Mouse (Mus musculus) urinary bladder, postnatal 4 days (tissue): ENCODE data around the gene Mfsd2a.

ENCODE experiments used
- DNase-seq, 2 experiments: peaks; one replicate each; pipeline ENCODE4 v3.0.0; 2021 to 2022; ENCODE audit warnings: low spot score in 2 of 2

Mfsd2a gene

DNA sequence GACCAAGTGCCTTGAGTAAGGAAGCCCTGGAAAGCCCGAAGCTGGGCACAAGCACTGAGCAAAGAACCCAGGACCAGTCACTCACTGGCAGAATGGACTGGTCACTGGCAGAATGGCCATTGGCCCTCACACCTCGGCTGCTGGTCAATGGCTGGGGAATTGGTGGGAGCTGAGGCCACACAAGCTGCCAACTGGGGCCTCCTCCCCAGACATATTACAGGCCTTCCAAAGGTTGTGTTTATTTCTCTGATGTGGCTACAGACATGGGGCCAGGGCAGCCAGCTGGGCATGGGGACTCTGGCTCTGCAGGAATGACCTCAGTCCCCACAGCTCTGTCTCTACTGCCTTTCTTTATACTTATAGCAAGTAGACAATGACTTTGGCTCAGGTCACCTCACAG, 17.9 kb upstream of the Mfsd2a start:
- DNase-seq: no peak

DNA sequence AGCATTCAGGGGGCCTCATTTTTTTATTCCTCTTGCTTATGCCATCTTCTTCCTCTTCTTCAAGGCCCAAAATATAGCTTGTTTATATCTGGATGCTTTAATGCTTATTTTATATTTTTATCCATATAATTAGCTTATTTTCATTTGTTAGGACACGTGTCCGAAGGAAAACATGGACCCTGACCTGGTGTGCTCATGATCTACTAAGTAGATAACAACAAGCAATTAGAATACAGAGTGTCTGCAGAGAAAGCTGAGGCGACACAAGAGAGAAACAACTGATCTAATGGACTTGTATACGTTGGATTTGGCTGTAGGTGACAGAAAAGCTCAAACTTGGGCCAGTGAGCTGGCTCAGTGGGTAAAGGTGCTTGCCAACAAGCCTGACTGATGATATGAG, 15.9 kb upstream of the Mfsd2a start:
- DNase-seq: no peak

DNA sequence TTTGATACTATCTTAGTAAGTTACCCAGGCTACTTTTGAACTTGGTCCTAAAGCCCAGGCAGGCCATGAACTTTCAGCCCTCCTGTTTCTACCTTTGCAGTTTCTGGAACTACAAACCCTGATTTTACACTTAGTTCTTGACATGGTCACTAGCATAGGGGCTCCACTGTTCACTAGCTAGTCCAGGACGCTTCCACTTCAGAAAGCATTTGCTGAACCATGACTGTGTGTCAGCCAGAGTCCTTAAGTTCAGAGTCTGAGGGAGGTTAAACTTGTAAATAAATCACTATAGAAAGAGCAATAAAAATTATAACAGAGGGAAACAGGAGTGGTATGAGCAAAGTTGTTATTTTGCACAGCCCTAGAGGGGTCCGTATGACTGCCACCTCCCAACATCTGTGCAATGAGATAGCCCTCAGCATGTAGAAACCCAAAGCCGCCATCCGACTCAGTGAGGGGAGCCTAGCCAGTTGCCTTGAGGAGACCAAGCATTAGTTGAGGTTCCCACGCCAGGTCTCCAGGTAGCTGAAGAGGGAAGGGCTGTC, 14.1 kb upstream of the Mfsd2a start:
- DNase-seq: no peak

DNA sequence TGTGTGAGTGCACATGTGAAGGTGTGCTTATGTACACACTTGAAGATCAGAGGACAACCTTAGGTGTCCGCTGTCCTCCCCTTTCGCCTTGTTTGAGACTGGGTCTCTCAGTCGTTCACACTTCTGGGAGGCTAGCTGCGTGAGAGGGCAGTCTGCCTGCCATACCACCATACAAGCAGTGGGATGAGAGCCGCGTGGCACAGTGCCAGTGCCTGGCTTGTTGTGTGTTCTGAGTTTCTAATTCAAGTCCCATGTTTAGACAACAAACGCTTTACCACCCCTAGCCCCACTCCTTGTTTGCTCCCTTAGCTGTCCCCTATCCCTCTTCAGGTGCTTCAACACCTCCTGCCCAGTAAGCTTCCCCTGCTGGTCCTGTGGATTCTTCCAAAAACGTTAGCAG, 11.1 kb upstream of the Mfsd2a start:
- DNase-seq: no peak

DNA sequence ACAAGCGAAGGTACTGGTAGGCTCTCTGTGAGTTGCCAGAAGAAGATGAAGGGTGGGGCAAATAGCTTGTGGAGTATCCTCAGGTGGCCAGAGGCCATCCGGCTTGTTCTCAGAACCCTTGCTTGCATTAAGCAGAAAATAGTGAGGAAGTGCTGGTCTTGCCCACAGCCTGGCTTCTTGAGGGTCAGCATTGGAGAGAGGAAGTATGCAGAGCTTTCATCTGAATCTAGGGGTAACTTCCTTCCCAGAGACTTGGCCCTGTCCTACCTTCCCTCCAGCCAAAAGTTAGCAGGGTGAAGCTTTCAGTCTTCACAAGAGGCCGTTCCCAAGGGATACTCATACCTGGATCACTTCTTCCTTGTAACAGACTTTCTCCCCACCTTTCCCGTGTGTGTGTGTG, 10.7 kb upstream of the Mfsd2a start:
- no peak for DNase-seq

DNA sequence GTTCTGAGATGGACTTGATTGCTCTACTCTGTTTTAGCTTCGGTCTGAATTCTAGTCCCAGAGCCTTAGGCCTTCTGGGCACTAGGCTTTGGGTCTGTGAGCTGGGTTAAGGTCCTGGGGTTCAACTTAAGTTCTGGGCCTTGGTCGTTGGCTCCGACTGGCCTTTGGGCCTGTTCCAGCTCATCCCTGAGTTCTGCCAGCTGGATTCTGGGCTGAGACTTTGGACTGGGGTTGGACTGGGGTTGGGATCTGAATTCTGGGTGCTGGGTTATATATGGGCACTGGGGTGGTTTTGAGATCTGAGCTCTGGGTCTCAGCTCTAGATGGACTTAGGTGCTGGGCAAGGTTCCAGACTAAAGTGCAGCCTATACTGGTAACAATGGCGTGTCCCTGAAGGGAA, 10.2 kb upstream of the Mfsd2a start:
- no peak for DNase-seq

DNA sequence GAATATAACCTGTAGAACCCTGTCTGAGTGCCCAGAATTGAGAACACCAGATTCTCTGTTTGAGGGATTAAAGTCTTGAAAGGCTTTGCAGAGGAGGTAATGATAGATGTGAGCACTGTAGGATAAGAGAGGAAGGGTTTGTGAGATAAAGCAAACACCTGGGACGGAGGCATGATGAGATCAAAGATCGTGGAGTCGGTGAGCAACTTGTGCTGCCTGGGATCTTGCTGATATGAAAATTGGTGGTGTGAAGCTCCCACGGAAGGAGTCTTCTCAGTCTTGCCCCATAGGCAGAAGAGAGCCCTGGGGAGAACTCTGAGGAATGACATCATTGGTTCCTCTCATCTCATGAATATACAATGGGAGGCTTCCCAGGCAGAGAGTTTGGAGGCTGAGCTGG, 7.1 kb upstream of the Mfsd2a start:
- DNase-seq: no peak

DNA sequence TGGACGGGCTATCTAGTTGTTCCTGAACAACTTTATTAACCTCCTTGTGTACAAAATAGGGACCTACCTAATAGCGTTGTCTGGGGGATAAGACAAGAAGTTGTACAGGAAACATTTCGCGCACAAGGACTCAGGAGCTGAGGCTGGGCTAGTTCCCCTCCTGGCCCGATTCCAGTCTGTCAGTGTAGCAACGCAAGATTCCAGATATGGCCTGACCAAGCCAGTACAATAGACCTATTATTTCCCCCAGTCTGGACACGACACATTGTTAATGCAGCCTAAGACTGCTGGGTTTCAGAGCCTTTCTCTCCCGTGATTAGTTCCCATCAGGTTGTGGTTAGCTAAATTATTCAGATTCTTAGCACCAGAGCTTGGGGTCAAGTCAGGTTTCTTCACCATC, 1.8 kb upstream of the Mfsd2a start:
- no peak for DNase-seq

DNA sequence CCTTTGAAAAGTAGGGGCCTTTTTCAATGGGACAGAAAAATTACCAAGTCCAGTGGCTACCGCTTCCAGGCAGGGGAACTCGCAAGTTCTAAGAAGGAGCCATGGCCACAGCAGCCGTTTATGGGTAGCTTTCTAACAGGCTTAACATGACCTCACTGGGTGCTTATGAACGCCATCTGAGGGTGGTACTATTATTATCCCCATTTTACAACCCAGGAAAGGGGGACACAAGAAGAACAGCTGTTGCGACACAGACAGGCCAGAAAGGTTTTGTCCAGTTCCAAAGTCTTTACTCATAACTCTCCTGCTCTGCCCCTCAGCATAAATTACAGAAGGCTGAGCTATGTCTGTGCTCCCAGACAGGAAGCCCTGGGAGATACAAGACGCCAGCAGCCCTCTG, 601 bp upstream of the Mfsd2a start:
- no peak for DNase-seq

DNA sequence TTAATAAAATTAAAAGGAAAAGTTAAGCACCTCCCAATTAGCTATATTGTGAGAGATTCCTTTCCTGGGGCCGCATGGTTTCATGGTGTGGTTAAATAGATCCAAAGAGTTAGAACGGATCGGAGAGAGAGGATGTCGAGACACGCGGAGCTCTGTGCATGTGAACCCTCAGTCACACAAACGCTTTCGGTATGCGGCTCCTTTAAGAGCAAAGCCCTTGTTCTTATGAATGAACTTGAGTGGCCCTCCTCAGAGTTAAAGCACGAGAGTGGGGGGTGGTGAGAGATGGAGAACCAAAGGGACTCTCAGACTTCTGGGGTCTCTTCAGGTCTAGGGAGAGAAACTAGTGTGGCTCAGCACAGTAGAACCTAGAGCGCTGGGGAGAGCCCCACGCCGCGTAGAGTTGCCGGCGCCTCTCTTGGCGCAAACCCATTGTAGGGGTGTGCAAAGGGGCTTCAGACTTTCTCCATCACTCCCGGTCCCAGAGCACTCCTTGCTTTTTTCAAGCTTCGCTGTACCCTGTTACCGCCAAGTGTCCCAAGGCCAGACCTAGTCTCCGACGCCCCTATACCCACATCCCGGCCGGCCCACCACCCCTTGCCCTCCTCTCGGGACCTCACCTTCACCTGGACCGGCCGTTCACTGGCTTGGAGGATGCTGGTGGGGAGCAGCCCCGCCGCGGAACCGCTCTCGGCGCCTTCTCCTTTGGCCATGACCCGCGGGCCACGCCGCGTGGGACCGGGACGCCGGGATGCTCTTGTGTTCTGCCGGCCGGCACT, 478 bp downstream of the Mfsd2a start:
- no peak for DNase-seq

DNA sequence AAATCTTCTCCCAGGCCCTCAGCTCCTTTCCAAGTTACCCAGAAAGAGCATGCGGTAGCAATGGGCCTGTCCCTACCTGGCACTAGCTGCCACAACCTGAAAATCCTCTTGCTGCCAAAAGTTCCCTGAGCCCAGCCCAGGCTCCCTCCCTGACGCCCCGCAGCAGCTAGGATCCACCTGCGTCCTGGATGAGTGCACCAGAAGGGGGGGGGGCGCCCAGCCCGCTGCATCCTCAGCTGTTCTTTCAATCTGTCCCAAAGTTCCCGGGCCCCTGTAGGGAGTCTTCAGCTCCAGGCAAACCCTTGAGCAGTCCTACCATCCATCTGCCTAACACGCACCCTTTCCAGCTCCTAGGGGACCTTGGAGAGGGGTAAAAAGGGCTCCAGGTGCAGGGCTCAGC, 1.2 kb downstream of the Mfsd2a start:
- no peak for DNase-seq

DNA sequence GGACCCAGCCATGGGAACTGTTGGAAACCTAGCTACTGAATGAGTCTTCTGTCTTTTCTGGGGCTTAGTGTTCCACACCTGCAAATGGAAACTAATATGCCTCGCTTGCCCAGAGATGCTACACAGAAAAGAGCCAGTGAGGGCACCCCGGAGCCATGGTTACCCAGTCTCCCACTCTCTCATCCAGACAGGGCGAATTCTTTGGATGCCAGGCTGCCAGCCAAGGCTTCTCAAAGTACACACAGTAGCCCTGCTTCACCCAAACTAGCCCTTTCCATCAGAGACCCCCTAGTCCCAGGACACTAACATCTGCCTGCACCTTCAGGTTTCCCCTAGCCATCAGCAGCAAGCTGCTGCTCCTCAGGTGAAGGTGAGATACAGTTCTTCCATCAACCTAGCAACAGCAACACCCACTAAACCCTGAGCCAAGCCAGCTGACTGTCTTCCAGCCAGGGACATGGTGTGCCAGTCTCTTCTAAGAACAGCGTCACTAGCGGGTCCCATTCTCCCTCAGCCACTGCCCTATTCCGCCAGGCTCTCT, 2.4 kb downstream of the Mfsd2a start:
- DNase-seq: no peak

DNA sequence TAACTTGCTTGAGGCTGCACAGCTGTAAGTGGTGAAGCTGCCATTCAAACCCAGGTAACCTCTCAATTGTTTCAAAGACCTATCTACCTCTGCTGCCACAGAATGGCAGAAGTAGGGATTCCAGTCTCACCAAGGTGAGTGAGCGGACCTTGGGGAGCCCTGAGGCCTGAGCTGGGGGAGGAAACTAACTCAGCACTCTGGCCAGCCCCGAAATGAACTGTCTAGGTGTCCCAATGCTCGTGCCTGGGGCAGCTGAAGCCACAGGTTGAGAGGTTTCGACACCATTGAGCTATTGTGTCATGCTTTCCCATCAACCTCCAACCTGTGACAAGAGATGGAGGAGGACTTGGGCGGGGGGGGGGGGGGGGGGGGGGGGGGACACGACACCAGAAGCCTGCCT, 4.7 kb downstream of the Mfsd2a start:
- DNase-seq: no peak

DNA sequence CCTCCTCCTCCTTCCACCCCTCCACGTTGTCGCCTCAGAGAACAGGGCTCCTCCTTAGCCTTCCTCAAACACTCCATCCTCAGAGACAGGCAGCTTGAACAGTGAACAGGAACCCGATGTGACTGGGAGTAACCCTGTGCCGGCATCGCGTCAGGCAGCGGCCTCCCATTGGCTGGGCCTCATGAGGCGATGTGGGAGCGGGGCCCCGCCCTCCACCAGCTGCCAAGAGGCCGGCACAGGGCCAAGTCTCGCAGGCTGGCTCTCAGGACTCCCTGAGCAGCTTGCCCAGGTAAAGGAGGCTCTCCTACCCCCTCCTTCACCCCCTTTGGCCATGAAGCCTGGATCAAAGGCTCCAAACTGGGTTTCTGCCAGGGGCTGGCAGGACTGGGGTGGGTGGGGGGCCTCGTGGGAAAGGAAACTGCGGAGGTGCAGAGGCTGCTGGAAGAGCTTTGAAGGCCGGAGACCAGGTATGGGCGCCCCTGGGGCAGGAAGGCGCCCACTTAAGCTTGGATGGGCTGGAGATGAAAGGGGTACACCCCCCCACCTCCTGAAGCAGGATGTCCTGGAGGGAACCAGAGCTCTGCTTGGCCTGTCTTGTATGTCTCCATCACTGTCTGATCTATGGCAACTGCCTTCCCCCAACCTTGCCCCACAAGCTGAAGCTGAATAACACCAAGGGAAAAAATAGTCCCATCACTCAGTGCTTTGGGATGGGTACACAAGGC, 5.4 kb downstream of the Mfsd2a start:
- DNase-seq: peak; percentile 81 to 89

DNA sequence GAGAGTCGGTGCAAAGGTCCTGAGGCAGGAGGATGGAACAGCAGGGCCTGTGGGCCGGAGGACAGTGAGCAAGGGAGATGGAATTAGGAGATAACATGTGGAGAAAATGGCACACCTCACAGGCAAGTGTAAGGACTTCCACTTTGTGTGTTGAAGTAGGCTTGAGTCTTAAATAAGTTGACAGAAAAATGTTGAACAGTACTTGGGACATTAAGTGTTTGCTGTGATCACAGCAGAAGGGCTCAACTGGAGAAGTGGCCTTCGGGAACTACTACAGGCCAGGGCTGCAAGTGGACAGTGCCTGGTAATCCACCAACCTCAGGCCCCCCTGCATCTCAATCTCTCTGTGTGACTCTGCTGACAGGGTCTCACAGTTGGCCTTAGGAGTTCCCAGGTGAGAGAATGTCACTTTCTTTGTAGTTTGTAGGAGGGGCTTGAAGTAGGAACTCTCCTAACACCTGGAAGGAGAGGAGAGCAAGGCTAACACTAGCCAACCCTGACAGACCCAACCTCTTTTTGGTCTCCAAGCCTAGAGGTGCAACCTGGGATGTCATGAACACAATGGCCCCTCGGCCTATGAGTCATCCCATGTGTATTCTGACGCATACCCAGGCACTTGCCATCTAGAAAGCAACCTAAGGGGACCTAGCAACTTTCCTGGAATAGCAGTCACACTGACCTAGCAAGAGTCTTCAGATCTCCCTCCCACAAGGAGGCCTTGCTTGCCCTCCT, 6.1 kb downstream of the Mfsd2a start:
- DNase-seq: no peak

DNA sequence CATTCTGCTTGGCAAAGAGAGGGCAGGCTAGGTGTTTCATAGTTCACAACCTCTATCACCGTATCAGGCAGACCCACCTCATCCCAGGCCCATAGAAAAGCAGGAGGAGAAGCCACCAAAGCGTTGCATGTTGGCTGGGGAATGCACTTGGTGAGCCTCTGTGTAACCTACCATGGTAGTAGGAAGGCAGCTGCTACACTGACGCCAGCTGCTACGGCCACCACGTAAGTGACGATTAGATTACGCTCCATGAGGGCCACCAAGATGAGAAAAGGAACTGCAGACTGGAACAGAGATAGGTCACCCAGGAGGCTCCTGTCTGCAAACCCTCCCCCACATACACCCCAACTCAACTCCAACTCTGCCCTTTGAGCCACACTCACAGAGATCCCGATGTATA, 11.9 kb downstream of the Mfsd2a start:
- DNase-seq: no peak

DNA sequence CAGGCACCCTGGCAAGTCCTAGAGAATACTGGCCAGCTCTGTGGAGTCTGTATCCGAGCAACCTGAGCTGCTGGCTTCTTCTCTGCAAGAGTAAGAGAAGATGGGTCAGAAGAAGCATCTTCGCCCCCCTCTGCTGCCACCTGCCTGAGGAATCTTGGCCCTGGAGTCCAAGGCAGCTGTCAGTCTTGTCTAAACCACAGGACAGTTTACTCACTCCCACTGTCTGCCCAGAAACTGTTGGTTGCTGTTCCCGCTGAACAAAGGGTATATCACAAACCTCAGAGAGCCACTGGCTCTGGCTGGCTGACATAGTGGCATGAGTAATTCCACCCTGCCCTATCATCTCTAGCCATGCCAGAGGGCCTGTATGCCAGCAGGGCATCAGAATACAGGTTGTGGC, 13.8 kb downstream of the Mfsd2a start:
- DNase-seq: no peak

DNA sequence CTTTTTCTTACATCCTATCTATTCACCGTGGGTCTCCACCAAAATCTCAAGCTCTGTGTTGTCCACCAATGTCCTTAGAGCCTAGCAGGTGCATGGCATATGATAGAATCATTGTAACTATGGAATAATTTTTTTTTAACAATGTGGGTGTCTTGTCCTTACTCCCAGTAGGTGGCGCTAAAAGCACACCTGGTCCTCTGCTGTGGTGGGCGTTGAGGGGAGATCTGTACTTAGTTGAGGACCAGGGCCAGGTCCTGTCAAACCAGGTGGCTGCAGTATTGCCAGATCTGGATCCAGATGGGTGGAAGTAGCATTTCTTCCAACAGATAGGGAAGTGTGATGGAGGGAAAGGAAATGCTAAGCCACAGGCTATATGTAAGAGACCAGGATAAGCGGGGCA, 16.6 kb downstream of the Mfsd2a start:
- no peak for DNase-seq

DNA sequence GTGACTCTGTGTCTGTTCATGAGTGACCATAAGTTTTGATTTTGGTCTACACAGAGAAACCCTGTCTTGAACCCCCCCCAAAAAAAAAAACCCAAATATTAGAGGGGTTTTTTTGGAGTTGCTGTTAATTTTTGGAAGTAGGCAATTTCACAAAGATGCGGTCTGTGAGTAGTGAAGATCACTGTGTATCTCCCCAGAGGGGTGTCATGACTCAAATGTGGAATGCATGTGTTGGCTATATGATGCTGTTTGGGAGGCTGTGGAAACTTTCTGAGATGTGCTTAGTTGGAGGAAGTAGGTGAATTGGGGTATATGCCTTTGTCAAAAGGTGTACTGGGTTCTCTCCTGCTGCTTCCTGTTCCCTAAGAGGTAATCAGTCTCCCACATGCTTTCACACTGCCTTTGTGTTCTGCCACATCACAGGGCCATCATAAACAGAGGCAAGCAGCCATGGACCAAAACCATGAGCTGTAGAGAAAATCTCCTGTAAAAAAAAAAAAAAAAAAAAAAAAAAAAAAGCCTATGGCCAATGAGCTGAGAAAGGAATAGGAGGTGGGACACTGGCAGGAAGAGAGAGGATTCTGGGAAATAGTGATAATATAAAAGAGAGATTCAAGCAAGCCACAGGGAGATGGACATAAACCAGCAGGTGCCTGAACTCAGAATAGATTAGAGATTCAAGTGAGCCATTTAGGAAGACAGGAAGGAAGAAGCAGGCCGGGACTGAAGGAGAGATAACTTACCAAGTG, 21.8 kb downstream of the Mfsd2a start:
- no peak for DNase-seq

DNA sequence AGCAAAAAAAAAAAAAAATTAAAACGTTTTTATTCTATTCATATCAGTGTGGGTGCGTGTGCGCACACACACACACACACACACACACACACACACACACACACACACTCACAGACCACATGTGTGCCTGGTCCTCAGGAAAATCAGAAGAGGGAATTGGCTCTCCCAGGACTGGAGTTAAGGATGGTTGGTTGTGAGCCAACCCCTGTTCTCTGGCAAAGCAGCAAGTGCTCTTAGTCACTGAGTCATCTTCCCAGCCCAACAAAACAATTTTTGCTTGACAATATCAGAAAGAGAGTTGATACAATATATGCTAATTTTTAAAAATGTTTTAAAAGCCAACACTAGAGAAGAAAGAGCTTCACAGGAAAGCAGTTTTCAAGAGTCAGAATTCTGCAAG, 23.5 kb downstream of the Mfsd2a start:
- DNase-seq: no peak

DNA sequence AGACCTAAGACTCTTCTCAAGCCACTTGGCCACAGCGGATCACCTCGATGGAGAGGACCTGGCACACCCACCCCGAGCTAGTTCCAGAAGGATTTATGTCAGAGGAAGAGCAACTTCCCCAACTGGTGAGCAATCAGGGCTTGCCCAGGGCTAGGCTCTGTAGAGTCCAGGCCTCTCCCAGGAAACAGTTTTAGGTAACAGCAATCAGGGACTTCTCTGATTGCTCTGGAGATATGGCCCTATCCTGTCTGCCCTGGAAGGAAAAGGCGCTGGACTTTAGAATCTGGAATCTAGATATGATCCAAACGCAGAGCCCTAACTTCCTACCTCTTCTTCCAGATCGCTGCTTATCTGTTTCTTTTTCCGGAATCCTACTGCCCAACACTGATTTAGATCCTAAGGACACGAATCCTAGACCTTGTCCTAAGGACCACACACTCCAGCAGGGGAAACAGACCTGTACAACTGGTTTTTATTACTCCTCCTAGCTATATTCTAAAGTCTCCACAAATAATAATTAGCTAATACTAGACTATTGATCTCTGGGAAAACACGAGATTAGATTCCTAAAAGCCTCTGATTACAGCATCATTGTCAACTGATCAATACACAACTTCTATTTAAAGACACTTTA, 25.4 kb downstream of the Mfsd2a start:
- DNase-seq: no peak
